Mouse (Mus musculus) small intestine, adult 2 months (tissue): ENCODE data around the gene Ssbp3. TPM values are rescaled to one million over a fixed set of nuclear protein-coding genes. Genes with fewer than 3 reads are reported as not detected.

Experiments
- H3K27ac ChIP-seq: fragments of 200-500 bp; 2 replicates; pipeline ENCODE4 v1.5.1; 2012; ENCODE audit warnings: low read depth, low read length, control low read depth, inconsistent platforms; ENCODE audit not compliant: insufficient read depth
- H3K27me3 ChIP-seq: fragments of 200-500 bp; 2 replicates; pipeline ENCODE4 v1.6.1; 2012; ENCODE audit warnings: mild to moderate bottlenecking, moderate library complexity, low read length, inconsistent platforms; ENCODE audit not compliant: control insufficient read depth, insufficient read depth
- H3K36me3 ChIP-seq: fragments of 200-500 bp; 2 replicates; pipeline ENCODE4 v1.6.1; 2012; ENCODE audit warnings: mild to moderate bottlenecking, low read length, control low read depth, inconsistent platforms; ENCODE audit not compliant: control insufficient read depth, insufficient read depth
- H3K4me1 ChIP-seq: fragments of 200-500 bp; 2 replicates; pipeline ENCODE4 v1.6.1; 2012; ENCODE audit warnings: low read length, inconsistent platforms, mixed read lengths; ENCODE audit not compliant: control insufficient read depth, insufficient read depth, insufficient read length
- H3K4me3 ChIP-seq: fragments of 200-500 bp; 2 replicates; pipeline ENCODE4 v1.5.1; 2012; ENCODE audit warnings: low read depth, mild to moderate bottlenecking, control low read depth, inconsistent platforms, low read length, moderate library complexity
- CTCF ChIP-seq: fragments of 200-500 bp; IDR thresholded peaks from 2 replicates; pipeline ENCODE4 v1.5.1; 2012; ENCODE audit warnings: low read depth, mild to moderate bottlenecking, control low read depth, inconsistent platforms, low read length, moderate library complexity, mixed read lengths; ENCODE audit not compliant: insufficient replicate concordance, insufficient read length; ENCODE audit errors: extremely low read depth
- POLR2A ChIP-seq: fragments of 200-500 bp; IDR thresholded peaks from 2 replicates; pipeline ENCODE4 v1.6.1; 2012; ENCODE audit warnings: low read depth, mild to moderate bottlenecking, control low read depth, inconsistent platforms, low read length, moderate library complexity
- WGBS: fragments of 180-500 bp; shearing (Covaris S2); methylation state at CpG from one replicate; pipeline ENCODE4 v1.1.7; 2018; 5-methylcytosine and 5-hydroxymethylcytosine counted together
- polyA plus RNA-seq: library from polyadenylated mRNA; depleted of rRNA; stranded (reverse); fragments of >200 nt; gene quantifications from 2 replicates; pipeline ENCODE4 v1.2.3, GENCODE M21; 2012

Gene Ssbp3
- polyA plus RNA-seq, 1 experiment = 21.2 TPM

DNA sequence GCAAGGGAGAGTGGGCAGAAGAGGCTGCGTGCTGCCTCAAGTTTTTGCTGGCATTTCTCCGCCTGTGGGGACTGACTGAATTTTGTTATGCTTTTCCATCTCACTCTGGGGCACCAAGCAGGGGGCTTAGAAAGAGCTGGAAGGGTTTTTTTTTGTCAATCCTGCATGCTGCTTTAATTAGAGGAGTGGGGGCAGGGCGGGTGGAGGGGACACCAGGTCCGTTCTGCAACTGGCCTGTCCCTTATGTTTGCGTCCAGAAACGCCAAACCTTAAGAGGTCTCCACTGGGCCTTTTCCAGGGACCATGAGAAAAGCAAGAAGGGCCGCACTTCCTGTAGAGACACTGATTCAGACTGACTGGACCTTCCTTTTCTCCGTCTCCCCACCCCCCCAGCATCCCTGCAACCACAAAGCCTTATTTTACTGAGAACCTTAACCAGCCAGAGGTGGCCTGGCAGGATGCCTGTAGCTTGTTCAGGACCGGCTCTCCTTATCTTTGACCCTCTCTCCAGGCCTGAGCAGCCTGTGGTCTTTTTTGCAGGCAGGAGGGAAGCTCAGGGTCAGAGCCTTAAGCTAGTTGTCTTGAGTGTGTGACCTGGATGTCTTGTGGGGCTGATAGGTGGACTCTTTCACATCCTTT, 3.0 kb downstream of the Ssbp3 start:
- WGBS = 73% methylated on average over 9 of the region's 9 CpGs
- peaks cover 10% of the 10 kb centered on the region for H3K4me1 ChIP-seq
- H3K4me3 ChIP-seq = no peak overlapping the region
- H3K36me3 ChIP-seq = peaks cover 12% of the 10 kb centered on the region
- no peak overlapping the region for H3K27ac ChIP-seq
- no peak for TF ChIP-seq POLR2A
- TF ChIP-seq CTCF = no peak
- H3K27me3 ChIP-seq = no peaks in the 10 kb centered on the region

DNA sequence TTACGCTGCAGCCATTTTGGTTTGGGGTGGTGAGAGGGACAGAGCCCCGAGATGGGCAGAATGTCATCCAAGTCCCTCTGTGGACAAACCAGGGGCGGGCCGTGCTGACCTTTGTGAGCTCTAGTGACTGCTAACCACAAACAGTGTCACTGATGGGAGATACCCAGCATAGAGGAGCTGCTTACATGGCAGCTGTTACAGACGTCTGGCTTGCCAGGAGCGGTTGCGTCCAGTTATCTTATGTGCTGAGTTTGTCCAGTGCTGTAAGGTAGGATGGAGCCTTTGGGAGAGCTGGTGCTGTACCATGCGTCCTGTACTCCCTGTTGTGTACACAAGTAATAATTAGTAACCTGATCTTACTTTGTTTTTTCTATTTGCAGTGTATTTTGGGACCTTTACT, 4.8 kb downstream of the Ssbp3 start:
- H3K27ac ChIP-seq = no peak overlapping the region
- WGBS = 81% methylated on average over 8 of the region's 8 CpGs
- H3K4me1 ChIP-seq = no peaks in the 10 kb centered on the region
- TF ChIP-seq POLR2A (no peak), CTCF (no peak)
- no peaks in the 10 kb centered on the region for H3K27me3 ChIP-seq
- H3K36me3 ChIP-seq = peaks cover 20% of the 10 kb centered on the region
- H3K4me3 ChIP-seq = no peak overlapping the region

DNA sequence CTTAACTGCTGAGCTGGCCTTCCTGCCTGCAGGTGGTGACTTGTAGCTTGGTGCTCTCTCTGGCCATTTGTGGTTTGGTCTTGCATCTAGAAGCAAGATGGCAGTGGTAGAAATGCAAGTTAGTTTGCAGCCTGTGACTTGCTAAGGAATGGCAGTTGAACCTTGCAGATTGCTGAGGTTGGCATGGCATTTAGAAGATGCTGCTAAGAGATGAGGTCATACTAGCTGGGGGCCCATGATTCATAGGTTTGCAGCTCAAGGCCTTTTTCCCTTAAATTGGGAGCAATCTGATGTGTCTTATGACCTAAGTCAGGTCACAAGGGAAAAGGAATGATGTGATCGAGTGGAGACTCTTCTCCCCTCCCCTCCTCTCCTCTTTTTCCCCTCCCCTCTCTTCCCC, 7.8 kb downstream of the Ssbp3 start:
- 58% methylated on average over 1 of the region's 1 CpGs for WGBS
- no peak overlapping the region for H3K4me3 ChIP-seq
- H3K36me3 ChIP-seq = peaks cover 34% of the 10 kb centered on the region
- no peaks in the 10 kb centered on the region for H3K4me1 ChIP-seq
- no peaks in the 10 kb centered on the region for H3K27me3 ChIP-seq
- no peak for TF ChIP-seq POLR2A
- no peak for TF ChIP-seq CTCF
- no peak overlapping the region for H3K27ac ChIP-seq

DNA sequence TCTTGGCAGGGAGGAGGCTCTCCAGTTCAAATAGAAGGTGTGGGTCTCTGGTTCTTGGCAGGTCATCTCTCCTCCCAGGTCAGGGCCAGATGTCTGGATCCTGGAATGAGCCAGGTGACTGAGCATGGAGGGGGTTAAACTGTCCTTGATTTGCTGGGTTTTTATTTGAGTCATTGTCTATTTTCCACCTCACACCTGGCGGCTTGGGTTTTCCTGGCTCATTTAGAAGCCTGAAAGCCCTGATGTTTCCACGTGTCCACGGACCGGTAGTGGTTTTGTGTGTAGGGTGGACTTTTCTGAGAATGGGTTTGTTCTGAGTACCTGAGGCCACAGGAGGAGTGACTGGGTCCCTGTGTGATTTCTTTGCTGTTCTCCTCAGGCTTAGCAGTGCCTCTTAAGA, 9.6 kb downstream of the Ssbp3 start:
- TF ChIP-seq POLR2A (no peak), CTCF (no peak)
- no peak overlapping the region for H3K27ac ChIP-seq
- peaks cover 44% of the 10 kb centered on the region for H3K36me3 ChIP-seq
- no peaks in the 10 kb centered on the region for H3K4me1 ChIP-seq
- H3K4me3 ChIP-seq = no peak overlapping the region
- 87% methylated on average over 4 of the region's 4 CpGs for WGBS
- no peaks in the 10 kb centered on the region for H3K27me3 ChIP-seq

DNA sequence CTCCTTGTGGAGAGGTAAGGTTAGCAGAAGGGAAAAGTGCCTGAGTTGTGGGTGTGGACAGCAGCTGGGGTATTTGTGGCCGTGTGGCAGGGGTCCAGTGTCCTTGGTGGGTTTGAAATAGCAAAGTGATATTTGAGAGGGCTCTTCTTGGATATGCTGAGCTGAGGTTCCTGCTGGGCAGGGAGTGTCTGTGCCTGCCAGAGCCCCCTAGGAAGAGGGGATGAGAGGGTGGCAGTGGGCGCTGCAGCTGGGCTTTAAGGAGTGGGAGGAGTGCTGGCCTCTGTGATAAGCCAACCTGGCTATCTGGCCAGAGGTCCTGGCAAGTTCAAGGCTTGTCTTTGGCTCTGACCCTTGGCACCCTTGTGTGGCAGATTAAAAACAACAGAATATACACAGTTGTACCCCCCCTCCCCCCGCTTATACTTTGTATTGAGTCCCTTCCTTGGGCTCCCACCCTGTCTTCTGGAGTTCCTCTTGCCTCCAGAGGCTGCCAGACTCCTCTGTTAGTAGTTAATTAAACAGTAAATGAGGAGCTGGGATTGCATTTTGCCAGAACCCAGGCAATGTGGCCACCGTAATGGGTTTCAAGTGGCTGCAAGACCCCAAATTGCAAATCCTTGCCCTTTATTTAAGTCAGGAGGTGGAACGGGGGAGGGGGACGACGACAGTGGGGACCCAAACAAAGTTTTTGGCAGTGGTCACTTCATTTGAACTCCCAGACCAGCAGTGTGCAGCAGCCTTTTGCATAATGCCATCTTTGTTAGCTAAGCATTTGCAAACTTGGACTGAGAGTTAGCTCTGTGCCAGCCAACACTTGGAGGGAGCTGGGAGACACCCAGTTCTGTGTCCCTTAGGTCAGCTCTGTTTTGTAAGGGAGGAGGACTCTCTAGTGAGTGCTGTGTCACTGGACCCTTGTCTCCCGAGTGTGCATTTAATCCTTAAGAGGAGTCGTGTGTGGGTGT, 11.2 kb downstream of the Ssbp3 start:
- Histone ChIP-seq H3K36me3 (peaks cover 42% of the 10 kb centered on the region), H3K27ac (no peak overlapping the region), H3K4me1 (no peaks in the 10 kb centered on the region), H3K4me3 (no peak overlapping the region), H3K27me3 (no peaks in the 10 kb centered on the region)
- 81% methylated on average over 9 of the region's 9 CpGs for WGBS
- TF ChIP-seq CTCF (no peak), POLR2A (no peak)

DNA sequence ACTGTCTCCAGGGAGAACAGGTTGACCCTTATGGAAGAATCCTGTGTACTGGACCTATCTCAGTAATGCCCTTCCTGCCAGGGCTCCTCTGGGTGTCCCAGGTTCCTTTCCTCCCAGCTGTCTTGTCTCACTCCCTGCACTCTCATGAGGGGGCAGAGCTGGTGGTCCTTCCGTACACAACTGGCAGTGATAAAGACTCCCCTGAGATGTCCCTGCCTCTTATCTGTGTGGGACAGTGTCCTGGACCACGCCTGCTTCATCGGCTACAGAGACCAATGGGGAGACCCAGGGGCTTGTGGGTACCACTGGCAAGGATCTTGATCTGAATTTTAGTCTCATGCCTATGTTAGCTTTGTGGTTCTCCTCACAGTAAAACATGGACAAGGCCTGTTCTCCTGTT, 12.4 kb downstream of the Ssbp3 start:
- no peaks in the 10 kb centered on the region for H3K4me1 ChIP-seq
- H3K27ac ChIP-seq = no peak overlapping the region
- H3K4me3 ChIP-seq = no peak overlapping the region
- TF ChIP-seq CTCF = no peak
- TF ChIP-seq POLR2A = no peak
- H3K27me3 ChIP-seq = no peaks in the 10 kb centered on the region
- WGBS = 91% methylated on average over 3 of the region's 3 CpGs
- peaks cover 36% of the 10 kb centered on the region for H3K36me3 ChIP-seq

DNA sequence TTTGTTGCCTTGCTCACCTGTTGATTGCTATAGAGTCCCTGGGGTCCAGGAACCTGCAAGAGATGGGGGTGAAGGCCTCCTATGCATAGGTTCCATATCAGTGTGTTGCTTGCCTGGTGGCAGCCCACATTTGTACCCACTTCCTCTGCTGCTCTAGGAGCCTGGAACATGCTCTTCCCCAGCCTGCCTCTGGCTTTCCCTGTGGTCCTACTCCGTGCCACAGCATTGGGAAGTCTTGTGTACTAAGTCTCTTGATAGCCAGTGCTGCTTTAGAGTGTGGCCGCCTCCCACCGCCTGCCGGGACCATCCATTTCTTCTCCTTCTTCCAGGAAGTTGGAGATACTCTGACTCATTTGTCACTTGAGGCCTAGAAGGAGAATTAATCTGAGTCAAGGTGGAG, 13.7 kb downstream of the Ssbp3 start:
- TF ChIP-seq POLR2A (no peak), CTCF (no peak)
- peaks cover 38% of the 10 kb centered on the region for H3K36me3 ChIP-seq
- H3K27ac ChIP-seq = no peak overlapping the region
- no peak overlapping the region for H3K4me3 ChIP-seq
- no peaks in the 10 kb centered on the region for H3K4me1 ChIP-seq
- H3K27me3 ChIP-seq = no peaks in the 10 kb centered on the region
- WGBS = 87% methylated on average over 4 of the region's 4 CpGs
